Mouse (Mus musculus) kidney, adult 11 months (tissue): ENCODE data around the gene Gm12258.

Source experiments
- DNase-seq: peaks from one replicate; pipeline ENCODE4 v3.0.0; 2022

Gm12258 gene

DNA sequence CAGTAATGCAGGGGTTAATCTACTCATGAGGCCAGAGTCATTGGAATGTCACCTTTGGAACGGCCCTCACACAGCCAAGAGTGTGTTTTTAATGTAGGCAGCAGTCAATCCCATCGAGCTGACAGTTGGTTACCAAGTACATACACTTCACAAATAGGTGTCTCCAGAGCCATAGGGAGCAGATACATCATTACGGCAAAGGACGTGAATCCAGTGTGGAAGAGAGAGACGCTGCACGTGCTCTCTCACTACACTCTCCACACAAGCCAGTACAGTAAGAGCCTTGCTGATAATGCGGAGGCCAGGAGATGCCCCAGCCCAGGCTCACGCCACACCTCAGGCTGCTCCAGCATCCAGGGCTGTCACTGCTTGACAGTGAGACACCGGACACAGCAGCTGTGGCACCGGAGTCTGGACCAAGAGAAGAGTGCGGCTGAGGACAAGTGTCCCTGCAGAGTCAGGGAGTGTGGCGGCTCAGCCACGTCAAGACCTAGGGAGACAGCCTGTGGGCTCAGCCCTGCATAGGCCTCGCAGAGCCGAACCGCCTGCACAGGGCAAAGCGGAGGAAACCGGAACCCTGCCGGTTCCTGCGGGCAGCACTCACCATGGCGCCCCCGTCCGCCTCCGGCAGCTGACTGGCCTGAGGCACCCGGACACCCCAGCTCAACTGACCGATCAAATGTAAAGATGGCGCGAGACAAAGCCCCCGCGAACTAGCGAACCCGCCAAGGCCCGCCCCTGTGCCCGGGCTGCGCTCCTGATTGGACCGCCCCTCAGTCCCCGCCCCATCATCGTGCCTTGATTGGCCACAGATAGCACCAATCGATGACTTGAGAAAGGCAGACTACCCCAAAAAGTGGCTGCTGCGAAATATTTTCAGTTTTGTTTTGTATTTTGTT, 56.8 kb downstream of the Gm12258 start, which contains the start of gene Zfp39:
Gene Zfp39 (minus strand): TSS at position 715 of the 899 bp plus-strand sequence.
- peak; percentile 95 for DNase-seq

DNA sequence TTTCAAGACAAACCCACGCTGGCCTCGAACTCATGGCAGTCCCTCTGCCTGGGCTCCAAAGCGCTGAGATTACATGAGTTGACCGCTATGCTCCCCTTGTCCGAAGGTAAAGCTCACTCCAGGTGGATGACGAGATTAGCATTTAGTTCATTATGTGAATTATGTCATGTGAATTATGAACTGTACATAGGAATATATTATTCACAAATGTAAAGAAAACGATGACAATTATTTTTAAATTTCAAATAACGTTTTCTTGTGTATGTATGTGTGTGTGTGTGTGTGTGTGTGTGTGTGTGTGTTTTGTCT, 57.4 kb downstream of the Gm12258 start:
- no peak for DNase-seq

DNA sequence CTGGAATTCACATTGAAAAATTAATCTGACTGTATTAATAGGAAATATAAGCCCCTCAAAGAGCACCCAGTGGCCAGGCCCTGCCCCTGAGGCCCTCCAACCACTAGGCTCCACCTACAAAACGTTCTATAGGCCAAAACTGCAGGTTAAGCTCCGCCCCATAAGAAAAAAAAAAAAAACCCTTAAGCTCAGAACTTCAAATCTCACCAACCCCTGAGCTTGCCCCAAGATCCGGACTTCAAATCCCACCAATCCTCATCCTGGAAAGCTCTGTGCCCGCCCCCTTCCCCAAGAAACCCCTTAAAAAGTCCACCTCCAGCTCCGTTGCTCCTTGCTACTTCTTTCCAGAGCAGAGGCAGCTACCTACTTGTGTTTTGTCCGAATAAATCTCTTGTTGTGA, 57.9 kb downstream of the Gm12258 start:
- DNase-seq, result peak; percentile 18
